Mouse (Mus musculus) bone marrow, adult 2 months (tissue): Measurements from ENCODE around the gene Rnase10.

Experiments used
- CTCF ChIP-seq: fragments of 200-500 bp; IDR thresholded peaks from 2 replicates; pipeline ENCODE4 v1.5.1; 2011; ENCODE audit warnings: low read length, control low read depth; ENCODE audit not compliant: control insufficient read depth, insufficient read depth
- POLR2A ChIP-seq: fragments of 200-500 bp; IDR thresholded peaks from 2 replicates; pipeline ENCODE4 v1.6.1; 2011; ENCODE audit warnings: low read depth, mild to moderate bottlenecking, control low read depth, low read length, borderline replicate concordance; ENCODE audit not compliant: control insufficient read depth

GRCm38 (mm10) chr14:51035206-51035605 is 27.7 kb downstream of the Rnase10 start:
- TF ChIP-seq POLR2A (no peak), CTCF (no peak)
